Mouse (Mus musculus) liver, adult 2 months (tissue): ENCODE data around the gene Ntn1. TPM values are rescaled to one million over a fixed set of nuclear protein-coding genes. Genes with fewer than 3 reads are reported as not detected.

Source experiments
- DNase-seq: peaks from one replicate; pipeline ENCODE4 v3.0.0-alpha.2; 2011; ENCODE audit warnings: low read depth, low spot score; ENCODE audit errors: extremely low read depth
- H3K27ac ChIP-seq: fragments of 200-500 bp; replicated peaks from 2 replicates; pipeline ENCODE4 v1.5.1; 2012; ENCODE audit warnings: low read depth, mild to moderate bottlenecking, control low read depth, inconsistent platforms, low read length; ENCODE audit not compliant: insufficient read depth
- H3K27me3 ChIP-seq: fragments of 200-500 bp; 2 replicates; pipeline ENCODE4 v1.6.1; 2012; ENCODE audit warnings: mild to moderate bottlenecking, moderate library complexity, low read length, inconsistent platforms; ENCODE audit not compliant: control insufficient read depth, insufficient read depth
- H3K36me3 ChIP-seq: fragments of 200-500 bp; 2 replicates; pipeline ENCODE4 v1.6.1; 2012; ENCODE audit warnings: low read length, inconsistent platforms; ENCODE audit not compliant: control insufficient read depth, insufficient read depth
- H3K4me1 ChIP-seq: fragments of 200-500 bp; 2 replicates; pipeline ENCODE4 v1.6.1; 2011; ENCODE audit warnings: low read length; ENCODE audit not compliant: control insufficient read depth, insufficient read depth
- H3K4me3 ChIP-seq: fragments of 200-500 bp; 2 replicates; pipeline ENCODE4 v1.5.1; 2011; ENCODE audit warnings: low read depth, mild to moderate bottlenecking, control low read depth, low read length, moderate library complexity; ENCODE audit not compliant: insufficient read depth
- H3K79me2 ChIP-seq: fragments of 200-500 bp; 2 replicates; pipeline ENCODE4 v1.6.1; 2012; ENCODE audit warnings: inconsistent platforms, mild to moderate bottlenecking, low read length, moderate library complexity; ENCODE audit not compliant: control insufficient read depth, insufficient read depth
- H3K9ac ChIP-seq: fragments of 200-500 bp; 2 replicates; pipeline ENCODE4 v1.6.1; 2012; ENCODE audit warnings: low read depth, mild to moderate bottlenecking, control low read depth, inconsistent platforms, low read length
- CTCF ChIP-seq: fragments of 200-500 bp; IDR thresholded peaks from 2 replicates; pipeline ENCODE4 v1.5.1; 2011; ENCODE audit warnings: low read depth, low read length, control low read depth
- POLR2A ChIP-seq: fragments of 200-500 bp; IDR thresholded peaks from 2 replicates; pipeline ENCODE4 v1.6.1; 2011; ENCODE audit warnings: low read length, control low read depth; ENCODE audit not compliant: insufficient read depth; ENCODE audit errors: extremely low read depth
- WGBS: fragments of 180-500 bp; shearing (Covaris S2); methylation state at CpG from one replicate; pipeline ENCODE4 v1.1.7; 2018; 5-methylcytosine and 5-hydroxymethylcytosine counted together
- polyA plus RNA-seq: library from polyadenylated mRNA; depleted of rRNA; stranded (reverse); fragments of >200 nt; gene quantifications from 2 replicates; pipeline ENCODE4 v1.2.3, GENCODE M21; 2012
- total RNA-seq: library from RNA; depleted of rRNA; stranded (reverse); fragments of >200 nt; gene quantifications from 2 replicates; pipeline ENCODE4 v1.2.3, GENCODE M21; 2014

Ntn1 gene
- total and polyA plus RNA-seq, 2 experiments, result 4.9 to 5.5 TPM

DNA sequence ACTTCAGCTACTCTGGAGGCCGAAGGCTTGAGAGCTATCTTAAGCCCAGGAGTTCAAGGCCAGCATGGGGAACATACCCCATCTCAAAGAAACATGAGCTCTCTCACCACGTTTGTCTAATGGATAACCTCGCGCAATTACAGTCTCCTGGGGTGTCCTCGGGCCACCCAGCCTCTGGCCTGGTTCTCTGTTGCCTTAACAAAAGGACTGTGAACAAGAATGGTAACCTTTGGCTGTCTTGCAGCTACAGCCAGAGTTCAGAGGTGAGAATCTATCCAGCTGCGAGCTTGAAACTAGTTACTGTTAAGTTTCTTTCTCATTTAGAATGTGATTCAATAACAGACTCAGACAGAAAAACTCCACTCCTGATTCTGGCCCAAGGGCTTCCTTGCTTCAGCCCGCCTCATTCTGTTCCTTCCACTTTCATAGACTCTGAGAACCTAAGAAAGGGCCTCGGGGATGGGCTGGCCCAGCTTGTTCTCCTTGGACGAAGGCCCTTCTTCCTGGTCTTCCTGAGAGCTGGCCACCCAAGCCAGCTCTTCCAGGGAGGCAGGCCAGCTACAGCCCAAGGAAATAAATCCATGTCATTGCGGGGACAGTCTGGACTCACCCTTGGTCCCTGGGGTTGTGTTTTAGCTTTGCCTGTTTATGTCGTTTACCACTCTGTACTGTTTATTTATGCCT lies 12.5 kb downstream of the Ntn1 start:
- peaks cover 29% of the 10 kb centered on the region for H3K27me3 ChIP-seq
- DNase-seq, result no peak
- no peak overlapping the region for H3K27ac ChIP-seq
- 70% methylated on average over 11 of the region's 11 CpGs for WGBS
- H3K36me3 ChIP-seq, result no peaks in the 10 kb centered on the region
- TF ChIP-seq POLR2A (no peak), CTCF (no peak)
- H3K9ac ChIP-seq, result no peak overlapping the region
- H3K79me2 ChIP-seq, result no peaks in the 10 kb centered on the region
- no peaks in the 10 kb centered on the region for H3K4me1 ChIP-seq
- H3K4me3 ChIP-seq, result no peak overlapping the region

GRCm38 (mm10) chr11:68387441-68387760 lies 13.2 kb downstream of the Ntn1 start:
- Histone ChIP-seq H3K36me3 (no peaks in the 10 kb centered on the region), H3K79me2 (no peaks in the 10 kb centered on the region), H3K4me3 (peak overlapping the region; percentile 69), H3K27me3 (peaks cover 29% of the 10 kb centered on the region), H3K4me1 (no peaks in the 10 kb centered on the region), H3K27ac (no peak overlapping the region), H3K9ac (no peak overlapping the region)
- 53% methylated on average over 4 of the region's 4 CpGs for WGBS
- TF ChIP-seq CTCF, result no peak
- no peak for TF ChIP-seq POLR2A
- no peak for DNase-seq

DNA sequence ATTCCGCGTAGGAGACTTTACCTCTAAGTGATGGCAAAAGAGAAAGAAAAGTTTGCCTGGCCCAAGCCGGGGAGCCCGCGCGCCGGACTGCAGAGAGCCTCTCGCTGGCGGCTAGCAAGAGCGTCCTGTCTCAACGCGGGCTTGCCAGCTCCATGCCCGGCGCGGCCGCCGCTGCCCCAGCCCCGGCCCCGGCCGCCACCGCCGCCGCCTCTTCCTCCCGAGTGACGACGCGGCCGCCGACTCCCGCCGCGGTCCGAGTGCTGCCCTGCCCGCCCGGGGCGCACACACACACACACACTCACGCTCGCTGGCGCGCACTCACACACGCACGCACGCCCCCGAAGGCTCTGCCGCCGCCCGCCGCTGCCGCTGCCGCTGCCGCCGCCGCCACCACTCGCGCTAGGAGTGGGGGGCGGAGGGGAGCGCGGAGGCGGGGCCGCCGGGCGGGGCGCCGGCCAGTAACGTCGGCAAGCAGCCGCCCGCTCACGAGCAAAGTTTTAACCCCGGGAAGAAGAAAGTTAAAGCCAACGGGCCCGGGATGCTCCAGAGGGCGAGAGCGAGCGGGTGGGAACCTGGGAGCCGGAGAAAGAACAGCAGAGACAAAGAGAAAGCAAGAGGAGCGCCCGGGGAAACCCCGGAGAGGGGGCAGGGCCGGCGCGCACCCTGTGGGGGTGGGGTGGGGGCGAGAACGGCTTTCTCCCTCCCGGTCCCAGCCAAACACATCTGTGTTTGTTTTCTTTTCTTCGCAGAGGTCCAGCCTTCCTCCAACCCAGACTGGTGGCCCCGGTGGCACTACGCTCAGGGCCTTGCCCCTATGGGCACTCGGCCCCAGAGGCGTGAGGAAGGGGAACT lies 13.8 kb downstream of the Ntn1 start:
- Histone ChIP-seq H3K9ac (peak overlapping the region; percentile 79), H3K27ac (no peak overlapping the region), H3K36me3 (no peaks in the 10 kb centered on the region), H3K27me3 (peaks cover 29% of the 10 kb centered on the region), H3K4me3 (peak overlapping the region; percentile 69), H3K4me1 (no peaks in the 10 kb centered on the region), H3K79me2 (no peaks in the 10 kb centered on the region)
- WGBS, result 4% methylated on average over 88 of the region's 90 CpGs
- no peak for TF ChIP-seq POLR2A
- TF ChIP-seq CTCF, result no peak
- DNase-seq, result no peak

GRCm38 (mm10) chr11:68385921-68386588 lies 14.6 kb downstream of the Ntn1 start:
- Histone ChIP-seq H3K4me3 (peak overlapping the region; percentile 69), H3K4me1 (no peaks in the 10 kb centered on the region), H3K79me2 (no peaks in the 10 kb centered on the region), H3K9ac (peak overlapping the region; percentile 79), H3K36me3 (no peaks in the 10 kb centered on the region), H3K27me3 (peaks cover 29% of the 10 kb centered on the region), H3K27ac (no peak overlapping the region)
- WGBS, result 1% methylated on average over 64 of the region's 68 CpGs
- DNase-seq, result no peak
- no peak for TF ChIP-seq POLR2A
- no peak for TF ChIP-seq CTCF

GRCm38 (mm10) chr11:68385021-68385821 lies 15.4 kb downstream of the Ntn1 start:
- TF ChIP-seq CTCF, result no peak
- TF ChIP-seq POLR2A, result no peak
- DNase-seq, result no peak
- no peak overlapping the region; the same call in 1 of the 2 replicates for H3K9ac ChIP-seq
- H3K79me2 ChIP-seq, result no peaks in the 10 kb centered on the region
- H3K36me3 ChIP-seq, result no peaks in the 10 kb centered on the region
- peaks cover 29% of the 10 kb centered on the region for H3K27me3 ChIP-seq
- 2% methylated on average over 94 of the region's 94 CpGs for WGBS
- peak overlapping the region; percentile 69; the same call in 1 of the 2 replicates for H3K4me3 ChIP-seq
- H3K27ac ChIP-seq, result no peak overlapping the region
- H3K4me1 ChIP-seq, result no peaks in the 10 kb centered on the region
